Mouse (Mus musculus): ENCODE data around the gene Ucn2.

- TF ChIP-seq POLR2A (IDR thresholded peaks at IDR 0.05; ENCODE audit: insufficient read depth, low read depth, low read length) (no peak), CTCF (IDR thresholded peaks at IDR 0.05; ENCODE audit: insufficient read depth, low read depth, low read length) (no peak)
Observed at GRCm38 (mm10) chr9:108987704-108988350, 2.0 kb downstream of the Ucn2 start.
